Mouse (Mus musculus): ENCODE results near the gene Fam20b. TPM values are rescaled to one million over a fixed set of nuclear protein-coding genes. Genes with fewer than 3 reads are reported as not detected.

Gene Fam20b
- polyA plus RNA-seq, 1 experiment from 2014 or later: 28.1 TPM

DNA sequence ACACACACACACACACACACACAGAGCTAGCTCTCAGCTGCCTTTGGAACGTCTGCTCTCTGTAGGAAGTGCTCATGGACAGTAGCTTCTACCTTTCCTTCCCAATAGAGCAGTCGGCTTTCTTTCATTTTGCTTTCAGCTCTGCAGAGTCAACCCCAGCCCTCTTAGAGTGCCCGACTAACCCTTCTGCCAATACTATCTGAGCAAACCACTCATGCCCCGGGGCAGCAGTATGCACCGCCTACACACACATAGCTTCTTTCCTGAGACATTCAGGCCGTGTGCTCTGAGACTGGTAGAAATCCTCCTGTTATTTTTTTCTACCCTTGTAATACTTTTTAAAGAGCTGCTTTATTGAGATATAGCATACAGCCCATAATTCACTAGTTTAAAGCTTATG, 3.2 kb upstream of the Fam20b start:
- H3K4me1 ChIP-seq (ENCODE audit: control insufficient read depth in 2 of 2, insufficient read depth in 2 of 2, low read length in 2 of 2): 0 out of 4 replicates have a peak, but pooled peaks cover 2 to 6% of the 10 kb centered on the region in 2 experiments
- no peak overlapping the region for H3K4me2 ChIP-seq (ENCODE audit: low read length)
- H3K4me3 ChIP-seq (ENCODE audit: control insufficient read depth in 1 of 2, insufficient read depth in 1 of 2, low read depth in 1 of 2, low read length in 2 of 2): no peak overlapping the region
- no peak for ATAC-seq (ENCODE audit: insufficient number of reproducible peaks, insufficient read depth, low FRiP score, low read depth)
- 56% methylated on average over 6 of the region's 6 CpGs for WGBS
- H3K36me3 ChIP-seq (ENCODE audit: control insufficient read depth, insufficient read depth, low read length): no peaks in the 10 kb centered on the region
- no peaks in the 10 kb centered on the region for H3K27me3 ChIP-seq (ENCODE audit: control insufficient read depth, insufficient read depth, low read length)
- H3K9ac ChIP-seq (ENCODE audit: low read length): no peak overlapping the region
- H3K27ac ChIP-seq (replicated peaks in 1 of 2; ENCODE audit: control insufficient read depth in 1 of 2, insufficient read depth in 1 of 2, low read depth in 2 of 2, low read length in 2 of 2): no peak overlapping the region
- H3K9me3 ChIP-seq (ENCODE audit: control insufficient read depth, low read length): no peaks in the 10 kb centered on the region

DNA sequence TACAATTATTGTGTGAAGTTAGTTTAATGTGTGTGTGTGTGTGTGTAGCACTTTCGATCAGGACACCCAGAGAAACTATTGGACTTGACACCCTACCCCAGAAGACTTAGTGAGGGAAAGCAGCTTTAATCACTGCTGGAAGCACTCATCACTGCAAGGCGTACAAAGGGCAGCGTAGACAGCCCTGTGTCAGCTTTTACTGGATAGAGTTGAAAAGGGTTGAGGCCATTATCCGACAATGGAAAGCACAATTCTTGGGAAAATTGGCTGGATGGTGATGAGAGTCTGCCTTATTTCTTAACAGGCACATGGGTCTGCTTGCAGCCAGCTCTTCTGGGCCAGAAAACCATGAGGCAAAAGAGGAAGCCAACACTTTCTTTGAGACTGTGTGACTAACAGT, 1.2 kb upstream of the Fam20b start:
- no peak overlapping the region for H3K4me2 ChIP-seq (ENCODE audit: low read length)
- no peak overlapping the region for H3K4me3 ChIP-seq (ENCODE audit: control insufficient read depth in 1 of 2, insufficient read depth in 1 of 2, low read depth in 1 of 2, low read length in 2 of 2)
- no peaks in the 10 kb centered on the region for H3K27me3 ChIP-seq (ENCODE audit: control insufficient read depth, insufficient read depth, low read length)
- H3K4me1 ChIP-seq (ENCODE audit: control insufficient read depth in 2 of 2, insufficient read depth in 2 of 2, low read length in 2 of 2): peaks cover 3 to 10% of the 10 kb centered on the region in 2 experiments; a peak in 2 of 4 replicates
- H3K9me3 ChIP-seq (ENCODE audit: control insufficient read depth, low read length): no peaks in the 10 kb centered on the region
- 52% methylated on average over 4 of the region's 4 CpGs for WGBS
- no peak overlapping the region for H3K27ac ChIP-seq (replicated peaks in 1 of 2; ENCODE audit: control insufficient read depth in 1 of 2, insufficient read depth in 1 of 2, low read depth in 2 of 2, low read length in 2 of 2)
- H3K36me3 ChIP-seq (ENCODE audit: control insufficient read depth, insufficient read depth, low read length): no peaks in the 10 kb centered on the region
- ATAC-seq (ENCODE audit: insufficient number of reproducible peaks, insufficient read depth, low FRiP score, low read depth): no peak
- no peak overlapping the region for H3K9ac ChIP-seq (ENCODE audit: low read length)

DNA sequence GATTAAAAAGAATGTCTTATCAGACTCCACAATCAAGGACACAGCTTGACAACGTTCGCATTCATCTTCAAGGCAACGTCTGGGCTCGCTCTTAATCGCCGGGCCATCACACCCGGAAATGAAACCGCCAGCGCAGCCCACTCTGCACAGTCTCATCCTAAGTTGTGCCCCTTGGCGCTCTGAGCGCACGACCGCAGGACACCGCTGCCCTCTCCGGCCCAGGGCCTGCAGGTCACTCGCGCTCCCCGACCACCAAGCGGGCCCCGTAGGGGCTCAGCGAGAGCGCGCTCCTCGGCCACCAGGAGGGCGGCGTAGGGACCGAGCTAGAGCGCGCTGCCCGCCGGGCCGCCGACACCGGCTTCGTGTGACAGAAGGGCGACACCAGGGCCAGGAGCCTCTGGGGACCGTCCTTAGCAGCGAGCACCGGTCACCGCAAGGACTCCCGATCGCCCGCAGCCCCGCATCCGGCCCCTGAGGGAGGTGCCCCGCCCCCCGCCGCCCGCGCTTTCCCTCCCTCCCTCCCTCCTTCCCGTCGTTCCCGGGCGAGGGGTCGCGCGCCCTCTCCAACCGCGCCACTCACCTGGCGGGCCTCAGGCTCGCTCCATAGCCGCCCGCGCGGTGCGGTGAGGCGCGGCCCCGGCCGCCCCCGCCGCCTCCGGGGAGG, 468 bp downstream of the Fam20b start:
- Histone ChIP-seq H3K4me3 (ENCODE audit: control insufficient read depth in 1 of 2, insufficient read depth in 1 of 2, low read depth in 1 of 2, low read length in 2 of 2) (peak overlapping the region; percentile 69 to 92), H3K9me3 (ENCODE audit: control insufficient read depth, low read length) (no peaks in the 10 kb centered on the region), H3K27ac (replicated peaks in 1 of 2; ENCODE audit: control insufficient read depth in 1 of 2, insufficient read depth in 1 of 2, low read depth in 2 of 2, low read length in 2 of 2) (peak overlapping the region; percentile 90 to 93), H3K36me3 (ENCODE audit: control insufficient read depth, insufficient read depth, low read length) (no peaks in the 10 kb centered on the region), H3K9ac (ENCODE audit: low read length) (peak overlapping the region; percentile 90), H3K4me2 (ENCODE audit: low read length) (peak overlapping the region; percentile 78), H3K27me3 (ENCODE audit: control insufficient read depth, insufficient read depth, low read length) (no peaks in the 10 kb centered on the region), H3K4me1 (ENCODE audit: control insufficient read depth in 2 of 2, insufficient read depth in 2 of 2, low read length in 2 of 2) (peaks cover 3 to 10% of the 10 kb centered on the region in 2 experiments; a peak in 2 of 4 replicates)
- ATAC-seq (ENCODE audit: insufficient number of reproducible peaks, insufficient read depth, low FRiP score, low read depth): peak; percentile 85
- under 1% methylated on average over 53 of the region's 73 CpGs for WGBS

GRCm38 (mm10) chr1:156717751-156718285, 1.1 kb downstream of the Fam20b start:
- ATAC-seq (ENCODE audit: insufficient number of reproducible peaks, insufficient read depth, low FRiP score, low read depth): no peak
- Histone ChIP-seq H3K27me3 (ENCODE audit: control insufficient read depth, insufficient read depth, low read length) (no peaks in the 10 kb centered on the region), H3K9ac (ENCODE audit: low read length) (peak overlapping the region; percentile 90), H3K27ac (replicated peaks in 1 of 2; ENCODE audit: control insufficient read depth in 1 of 2, insufficient read depth in 1 of 2, low read depth in 2 of 2, low read length in 2 of 2) (peak overlapping the region; percentile 90 to 93), H3K36me3 (ENCODE audit: control insufficient read depth, insufficient read depth, low read length) (no peaks in the 10 kb centered on the region), H3K4me3 (ENCODE audit: control insufficient read depth in 1 of 2, insufficient read depth in 1 of 2, low read depth in 1 of 2, low read length in 2 of 2) (peak overlapping the region; percentile 69 to 92), H3K4me1 (ENCODE audit: control insufficient read depth in 2 of 2, insufficient read depth in 2 of 2, low read length in 2 of 2) (peaks cover 3 to 10% of the 10 kb centered on the region in 2 experiments; a peak in 2 of 4 replicates), H3K4me2 (ENCODE audit: low read length) (peak overlapping the region; percentile 78), H3K9me3 (ENCODE audit: control insufficient read depth, low read length) (no peaks in the 10 kb centered on the region)
- WGBS: 18% methylated on average over 13 of the region's 13 CpGs

DNA sequence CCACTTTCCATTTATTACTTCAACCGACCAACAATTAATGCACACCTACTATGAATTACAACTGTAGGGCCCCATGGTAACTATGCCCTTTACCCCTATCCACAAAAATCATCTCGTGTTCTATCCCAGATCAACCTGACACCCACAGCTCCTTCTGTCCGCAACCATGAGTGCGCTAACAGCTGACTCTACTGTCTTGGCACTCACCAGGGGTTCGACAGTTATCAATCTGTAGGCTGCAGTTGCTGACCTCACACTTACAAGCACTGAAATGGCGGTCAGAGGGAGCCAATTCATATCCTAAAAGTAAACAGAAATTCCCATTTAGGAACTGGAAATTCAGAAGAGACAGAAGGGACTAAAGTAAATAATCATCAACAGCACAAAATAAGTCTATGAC, 2.2 kb downstream of the Fam20b start:
- Histone ChIP-seq H3K4me3 (ENCODE audit: control insufficient read depth in 1 of 2, insufficient read depth in 1 of 2, low read depth in 1 of 2, low read length in 2 of 2) (no peak overlapping the region), H3K9ac (ENCODE audit: low read length) (no peak overlapping the region), H3K4me2 (ENCODE audit: low read length) (no peak overlapping the region), H3K4me1 (ENCODE audit: control insufficient read depth in 2 of 2, insufficient read depth in 2 of 2, low read length in 2 of 2) (peaks cover 3 to 10% of the 10 kb centered on the region in 2 experiments; a peak in 2 of 4 replicates), H3K27ac (replicated peaks in 1 of 2; ENCODE audit: control insufficient read depth in 1 of 2, insufficient read depth in 1 of 2, low read depth in 2 of 2, low read length in 2 of 2) (no peak overlapping the region), H3K27me3 (ENCODE audit: control insufficient read depth, insufficient read depth, low read length) (no peaks in the 10 kb centered on the region), H3K36me3 (ENCODE audit: control insufficient read depth, insufficient read depth, low read length) (no peaks in the 10 kb centered on the region), H3K9me3 (ENCODE audit: control insufficient read depth, low read length) (no peaks in the 10 kb centered on the region)
- ATAC-seq (ENCODE audit: insufficient number of reproducible peaks, insufficient read depth, low FRiP score, low read depth): no peak
- 81% methylated on average over 6 of the region's 6 CpGs for WGBS

DNA sequence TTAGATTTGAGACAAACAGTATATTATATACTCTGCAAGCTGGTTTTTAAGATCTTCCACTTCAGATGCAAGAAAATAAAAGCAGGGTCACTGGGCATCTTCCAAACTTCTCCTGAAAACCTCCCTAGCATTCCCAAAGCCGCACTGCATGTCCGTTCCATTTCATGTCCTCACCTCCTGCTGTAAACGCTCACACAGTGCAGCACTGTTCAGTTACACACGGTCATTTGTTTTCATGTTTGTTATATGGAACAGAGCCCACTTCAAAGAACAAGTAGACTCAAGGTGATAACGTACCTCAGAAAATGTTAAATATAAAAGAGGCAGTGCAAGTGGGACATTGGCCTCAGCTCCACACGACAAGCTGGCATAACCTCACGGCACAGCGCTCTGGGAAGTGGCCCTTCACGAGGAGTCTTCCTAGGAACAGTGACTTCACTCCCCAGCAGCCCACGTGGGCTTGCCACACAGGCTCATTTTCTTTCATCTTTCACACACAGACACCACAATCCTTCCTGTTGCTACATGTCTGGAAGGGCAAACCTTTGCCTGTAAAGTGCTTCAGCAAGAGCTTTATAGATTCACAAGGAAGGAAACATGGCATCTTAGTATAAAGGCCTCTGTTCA, 8.3 kb downstream of the Fam20b start:
- no peaks in the 10 kb centered on the region for H3K9me3 ChIP-seq (ENCODE audit: control insufficient read depth, low read length)
- no peak overlapping the region for H3K4me3 ChIP-seq (ENCODE audit: control insufficient read depth in 1 of 2, insufficient read depth in 1 of 2, low read depth in 1 of 2, low read length in 2 of 2)
- peak; percentile 39; the same call in 1 of the 2 replicates for ATAC-seq (ENCODE audit: insufficient number of reproducible peaks, insufficient read depth, low FRiP score, low read depth)
- 41% methylated on average over 10 of the region's 10 CpGs for WGBS
- peaks cover 3% of the 10 kb centered on the region; the same call in 1 of the 2 replicates for H3K36me3 ChIP-seq (ENCODE audit: control insufficient read depth, insufficient read depth, low read length)
- H3K27ac ChIP-seq (replicated peaks in 1 of 2; ENCODE audit: control insufficient read depth in 1 of 2, insufficient read depth in 1 of 2, low read depth in 2 of 2, low read length in 2 of 2): peak overlapping the region; percentile 14 to 19; a peak in 2 of 4 replicates
- peaks cover 5 to 14% of the 10 kb centered on the region in 2 experiments for H3K4me1 ChIP-seq (ENCODE audit: control insufficient read depth in 2 of 2, insufficient read depth in 2 of 2, low read length in 2 of 2)
- H3K4me2 ChIP-seq (ENCODE audit: low read length): peak overlapping the region; percentile 45
- H3K27me3 ChIP-seq (ENCODE audit: control insufficient read depth, insufficient read depth, low read length): no peaks in the 10 kb centered on the region
- peak overlapping the region; percentile 30; the same call in 1 of the 2 replicates for H3K9ac ChIP-seq (ENCODE audit: low read length)

DNA sequence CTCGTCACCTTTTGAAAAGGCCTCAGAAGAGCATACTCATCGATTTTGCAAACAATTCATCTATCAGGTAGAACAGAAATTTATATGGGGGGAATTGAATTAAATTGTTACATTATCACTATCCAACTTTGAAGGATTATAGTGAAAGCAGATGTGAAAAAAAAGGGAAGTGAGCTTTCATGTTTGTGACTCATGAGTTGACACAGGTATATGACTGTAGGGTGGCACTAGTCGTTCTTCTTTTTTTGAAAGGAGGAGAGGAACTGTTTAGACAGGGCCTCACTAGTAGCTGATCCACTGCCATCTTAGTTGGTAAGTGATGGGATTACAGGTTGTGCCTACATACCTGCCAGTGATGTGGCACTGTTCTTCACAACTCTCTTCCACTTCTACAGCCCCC, 10.2 kb downstream of the Fam20b start:
- H3K36me3 ChIP-seq (ENCODE audit: control insufficient read depth, insufficient read depth, low read length): peaks cover 22% of the 10 kb centered on the region
- H3K9ac ChIP-seq (ENCODE audit: low read length): no peak overlapping the region
- WGBS: 82% methylated on average over 3 of the region's 3 CpGs
- ATAC-seq (ENCODE audit: insufficient number of reproducible peaks, insufficient read depth, low FRiP score, low read depth): no peak
- H3K4me2 ChIP-seq (ENCODE audit: low read length): no peak overlapping the region
- no peak overlapping the region for H3K27ac ChIP-seq (replicated peaks in 1 of 2; ENCODE audit: control insufficient read depth in 1 of 2, insufficient read depth in 1 of 2, low read depth in 2 of 2, low read length in 2 of 2)
- no peaks in the 10 kb centered on the region for H3K27me3 ChIP-seq (ENCODE audit: control insufficient read depth, insufficient read depth, low read length)
- H3K4me3 ChIP-seq (ENCODE audit: control insufficient read depth in 1 of 2, insufficient read depth in 1 of 2, low read depth in 1 of 2, low read length in 2 of 2): no peak overlapping the region
- H3K4me1 ChIP-seq (ENCODE audit: control insufficient read depth in 2 of 2, insufficient read depth in 2 of 2, low read length in 2 of 2): peaks cover 5 to 14% of the 10 kb centered on the region in 2 experiments
- H3K9me3 ChIP-seq (ENCODE audit: control insufficient read depth, low read length): no peaks in the 10 kb centered on the region
